Mouse (Mus musculus) E14TG2a.4 (cell line): Measurements from ENCODE around the gene Higd1c.

Experiments
- CTCF ChIP-seq: conservative IDR thresholded peaks from 2 replicates; pipeline ENCODE4 v1.5.1; 2014; ENCODE audit warnings: low read length
- POU5F1 ChIP-seq: IDR thresholded peaks from 2 replicates; pipeline ENCODE4 v1.6.1; 2014; ENCODE audit warnings: low read length, borderline replicate concordance

GRCm38 (mm10) chr15:100391599-100391998 lies 27.3 kb downstream of the Higd1c start:
- no peak for TF ChIP-seq CTCF
- no peak for TF ChIP-seq POU5F1
